Mouse (Mus musculus) embryonic facial prominence, embryonic 14.5 days (tissue): Measurements from ENCODE around the gene Arhgef25. TPM values are rescaled to one million over a fixed set of nuclear protein-coding genes. Genes with fewer than 3 reads are reported as not detected.
"Not testable (repeated sequence)": the region's sequence is repeated elsewhere in the genome, so short reads cannot be mapped to it uniquely, and the experiment has no call there.

Source experiments
- ATAC-seq: fragments of 200-750 bp; cut with Nextera tagmentation; 2 replicates; pipeline ENCODE4 v1.8.0; 2017; ENCODE audit warnings: low read depth, moderate number of reproducible peaks, moderate TSS enrichment
- DNase-seq: peaks from one replicate; pipeline ENCODE4 v3.0.0-alpha.2; 2015; ENCODE audit warnings: low spot score
- H3K27ac ChIP-seq: fragments of 300-500 bp; sonication (generic); replicated peaks from 2 replicates; pipeline ENCODE4 v1.5.1; 2014; ENCODE audit warnings: low read depth, mild to moderate bottlenecking, low read length, moderate library complexity
- H3K27me3 ChIP-seq: fragments of 300-500 bp; sonication (generic); replicated peaks from 2 replicates; pipeline ENCODE4 v1.6.1; 2014; ENCODE audit warnings: low read length; ENCODE audit not compliant: control insufficient read depth, insufficient read depth
- H3K36me3 ChIP-seq: fragments of 300-500 bp; sonication (generic); 2 replicates; pipeline ENCODE4 v1.6.1; 2014; ENCODE audit warnings: low read length, mixed read lengths; ENCODE audit not compliant: control insufficient read depth, insufficient read depth
- H3K4me1 ChIP-seq: fragments of 300-500 bp; sonication (generic); 2 replicates; pipeline ENCODE4 v1.6.1; 2014; ENCODE audit warnings: antibody characterized with exemption, low read length; ENCODE audit not compliant: control insufficient read depth, insufficient read depth
- H3K4me2 ChIP-seq: fragments of 300-500 bp; sonication (generic); 2 replicates; pipeline ENCODE4 v1.6.1; 2014; ENCODE audit warnings: low read depth, mild to moderate bottlenecking, low read length, moderate library complexity, mixed read lengths
- H3K4me3 ChIP-seq: fragments of 300-500 bp; sonication (generic); 2 replicates; pipeline ENCODE4 v1.5.1; 2014; ENCODE audit warnings: low read depth, mild to moderate bottlenecking, low read length
- H3K9ac ChIP-seq: fragments of 300-500 bp; sonication (generic); 2 replicates; pipeline ENCODE4 v1.6.1; 2014; ENCODE audit warnings: low read depth, mild to moderate bottlenecking, low read length, moderate library complexity, mixed read lengths
- H3K9me3 ChIP-seq: fragments of 300-500 bp; sonication (generic); 2 replicates; pipeline ENCODE4 v1.6.1; 2016; ENCODE audit warnings: low read length; ENCODE audit not compliant: control insufficient read depth
- WGBS: fragments of 180-500 bp; shearing (Covaris S2); extraction: QIAGEN DNeasy Blood & Tissue Kit; methylation state at CpG from one replicate; pipeline ENCODE4 v1.1.7; 2014; 5-methylcytosine and 5-hydroxymethylcytosine counted together
- polyA plus RNA-seq: library from polyadenylated mRNA; unstranded; fragments of >200 nt; fragmentation: Nextera tagmentation; extraction: Ambion mirVana; gene quantifications from 2 replicates; pipeline ENCODE4 v1.2.1, GENCODE M21; 2014

Gene Arhgef25
- polyA plus RNA-seq, 1 experiment from 2014 or later: 76.7 TPM

- no peak for DNase-seq
- Histone ChIP-seq H3K4me3 (no peak overlapping the region), H3K4me1 (no peaks in the 10 kb centered on the region), H3K36me3 (no peaks in the 10 kb centered on the region), H3K27me3 (no peaks in the 10 kb centered on the region), H3K27ac (no peak overlapping the region), H3K9me3 (no peaks in the 10 kb centered on the region), H3K4me2 (no peak overlapping the region), H3K9ac (no peak overlapping the region)
- 77% methylated on average over 11 of the region's 11 CpGs for WGBS
- ATAC-seq: no peak
These were observed 48.9 kb downstream of the Arhgef25 start for GRCm38 (mm10) chr10:127140971-127141370.

DNA sequence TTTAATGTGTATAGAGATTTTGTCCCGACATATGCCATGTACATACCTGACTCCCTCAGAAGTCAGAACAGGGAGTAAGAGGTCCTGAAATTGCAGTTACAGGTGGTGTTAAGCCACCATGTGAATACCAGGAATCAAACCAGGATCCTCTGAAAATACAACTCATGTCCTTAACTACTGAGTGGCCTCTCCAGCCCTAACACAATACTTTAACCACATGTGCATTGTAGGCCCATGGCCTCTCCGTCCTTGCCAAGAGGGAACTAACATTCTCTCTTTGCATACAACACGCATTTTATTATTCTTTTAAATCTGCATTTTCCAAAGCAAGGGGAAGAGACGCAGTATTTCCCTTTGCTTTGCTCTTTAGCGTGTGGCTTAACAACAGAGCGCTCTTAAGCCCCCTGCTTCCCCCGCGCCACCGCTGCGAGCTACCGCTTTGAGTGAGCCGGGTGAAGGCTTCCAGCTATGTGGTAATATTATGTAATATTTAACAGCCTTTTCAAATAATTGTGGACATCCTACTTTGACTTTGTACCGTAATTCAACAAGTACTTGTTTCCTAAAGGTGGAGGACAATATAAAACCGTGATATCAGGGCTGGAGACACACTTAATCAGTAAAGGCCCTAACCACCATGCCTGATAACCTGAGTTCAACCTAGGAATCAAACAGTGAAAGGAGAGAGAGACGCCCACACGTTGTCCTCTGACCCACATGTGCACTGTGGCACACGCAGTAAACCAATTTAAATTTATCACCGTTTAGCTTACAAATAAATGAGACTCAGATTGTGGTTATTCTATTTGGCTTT is 51.3 kb downstream of the Arhgef25 start:
- no peak overlapping the region for H3K27ac ChIP-seq
- H3K4me3 ChIP-seq: no peak overlapping the region
- H3K4me1 ChIP-seq: no peaks in the 10 kb centered on the region
- H3K36me3 ChIP-seq: no peaks in the 10 kb centered on the region
- no peaks in the 10 kb centered on the region for H3K27me3 ChIP-seq
- no peak overlapping the region for H3K9ac ChIP-seq
- H3K4me2 ChIP-seq: no peak overlapping the region
- DNase-seq: no peak
- no peaks in the 10 kb centered on the region for H3K9me3 ChIP-seq
- 85% methylated on average over 18 of the region's 18 CpGs for WGBS
- no peak for ATAC-seq

DNA sequence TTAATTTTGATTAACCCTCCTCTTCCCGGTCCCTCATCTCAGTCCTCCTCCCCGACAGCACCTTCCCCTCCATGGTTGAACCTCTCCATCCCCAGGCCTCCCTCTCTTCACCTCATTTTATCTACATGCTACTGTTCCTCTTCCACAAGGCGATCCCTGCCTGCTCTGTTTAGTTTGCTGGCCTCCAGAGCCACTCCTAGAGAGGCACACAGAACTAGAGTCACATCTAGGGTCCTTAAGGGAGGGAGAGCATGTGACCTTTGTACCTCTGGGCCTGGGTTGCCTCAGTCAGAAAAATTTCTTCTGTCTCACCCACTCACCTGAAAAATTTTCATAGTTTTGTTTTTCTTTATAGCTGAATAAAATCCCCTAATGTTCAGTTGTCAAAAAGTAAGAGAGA is 52.0 kb downstream of the Arhgef25 start:
- Histone ChIP-seq H3K9me3 (no peaks in the 10 kb centered on the region), H3K4me3 (no peak overlapping the region), H3K4me2 (no peak overlapping the region), H3K9ac (no peak overlapping the region), H3K36me3 (no peaks in the 10 kb centered on the region), H3K27me3 (no peaks in the 10 kb centered on the region), H3K4me1 (no peaks in the 10 kb centered on the region), H3K27ac (no peak overlapping the region)
- 88% methylated on average over 3 of the region's 3 CpGs for WGBS
- no peak for ATAC-seq
- no peak for DNase-seq

DNA sequence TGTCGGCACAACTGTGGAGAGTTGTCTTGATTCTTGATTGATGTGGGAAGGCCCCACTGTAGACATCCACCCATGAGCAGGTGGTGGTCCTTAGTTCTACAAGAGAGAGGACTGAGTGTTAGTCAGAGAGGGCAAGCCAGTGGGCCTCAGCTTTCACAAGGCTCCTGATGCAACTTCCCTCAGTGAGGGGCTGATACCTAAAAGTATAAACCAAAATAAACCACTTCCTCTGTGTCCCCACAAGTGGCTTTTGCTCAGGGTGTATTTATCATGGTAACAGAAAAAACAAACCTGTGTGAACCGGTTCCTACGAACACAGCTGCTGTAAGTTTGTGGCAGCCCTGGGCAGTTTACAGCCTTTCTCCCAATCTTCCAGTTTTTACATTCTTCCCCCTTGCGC is 53.4 kb downstream of the Arhgef25 start:
- no peaks in the 10 kb centered on the region for H3K36me3 ChIP-seq
- no peak overlapping the region for H3K9ac ChIP-seq
- H3K27ac ChIP-seq: no peak overlapping the region
- H3K27me3 ChIP-seq: no peaks in the 10 kb centered on the region
- no peak for ATAC-seq
- no peaks in the 10 kb centered on the region for H3K4me1 ChIP-seq
- no peaks in the 10 kb centered on the region for H3K9me3 ChIP-seq
- no peak for DNase-seq
- H3K4me3 ChIP-seq: no peak overlapping the region
- H3K4me2 ChIP-seq: no peak overlapping the region
- WGBS: 77% methylated on average over 4 of the region's 4 CpGs

DNA sequence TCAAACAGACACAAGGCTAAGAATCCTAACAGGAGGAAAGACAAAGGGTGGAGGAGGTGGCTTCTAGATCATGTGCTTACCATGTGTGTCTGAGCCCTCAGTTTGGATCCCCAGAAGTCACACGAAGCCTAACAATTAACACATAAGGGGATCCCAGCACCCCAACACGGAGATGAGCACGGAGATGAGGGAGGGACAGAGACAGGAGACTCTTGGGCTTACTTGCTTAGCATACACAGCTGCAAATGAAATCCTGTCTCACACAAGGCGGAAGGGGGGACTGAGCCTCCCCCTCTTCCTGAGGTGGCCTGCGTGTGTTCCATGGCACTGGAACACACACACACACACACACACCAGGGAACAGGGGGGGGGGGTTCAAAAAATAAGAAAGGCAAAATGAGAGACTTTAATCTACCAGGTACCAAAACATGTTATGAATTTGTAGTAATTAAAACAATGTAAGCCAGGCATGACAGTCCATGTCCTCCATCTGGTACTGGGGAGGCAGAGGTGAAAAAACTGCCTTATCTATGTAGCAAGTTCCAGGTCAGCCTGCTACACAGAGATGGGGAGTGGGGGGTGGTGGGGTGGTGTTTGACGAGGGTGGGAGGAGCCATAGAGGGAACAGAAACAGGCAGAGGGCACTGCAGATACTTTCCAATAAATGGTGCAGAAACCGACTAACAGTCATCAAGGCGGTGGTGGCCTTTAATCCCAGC is 54.6 kb downstream of the Arhgef25 start:
- no peaks in the 10 kb centered on the region for H3K27me3 ChIP-seq
- H3K9me3 ChIP-seq: no peaks in the 10 kb centered on the region
- ATAC-seq (no peak; the same call in 1 of the 2 replicates), DNase-seq (no peak)
- no peaks in the 10 kb centered on the region for H3K36me3 ChIP-seq
- no peaks in the 10 kb centered on the region for H3K4me1 ChIP-seq
- H3K9ac ChIP-seq: peak overlapping the region; percentile 34; the same call in 1 of the 2 replicates
- 0 out of 2 replicates have a peak overlapping the region, but pooled peaks have one; percentile 33 for H3K27ac ChIP-seq
- 42% methylated on average over 8 of the region's 8 CpGs for WGBS
- H3K4me2 ChIP-seq: no peak overlapping the region
- no peak overlapping the region for H3K4me3 ChIP-seq

DNA sequence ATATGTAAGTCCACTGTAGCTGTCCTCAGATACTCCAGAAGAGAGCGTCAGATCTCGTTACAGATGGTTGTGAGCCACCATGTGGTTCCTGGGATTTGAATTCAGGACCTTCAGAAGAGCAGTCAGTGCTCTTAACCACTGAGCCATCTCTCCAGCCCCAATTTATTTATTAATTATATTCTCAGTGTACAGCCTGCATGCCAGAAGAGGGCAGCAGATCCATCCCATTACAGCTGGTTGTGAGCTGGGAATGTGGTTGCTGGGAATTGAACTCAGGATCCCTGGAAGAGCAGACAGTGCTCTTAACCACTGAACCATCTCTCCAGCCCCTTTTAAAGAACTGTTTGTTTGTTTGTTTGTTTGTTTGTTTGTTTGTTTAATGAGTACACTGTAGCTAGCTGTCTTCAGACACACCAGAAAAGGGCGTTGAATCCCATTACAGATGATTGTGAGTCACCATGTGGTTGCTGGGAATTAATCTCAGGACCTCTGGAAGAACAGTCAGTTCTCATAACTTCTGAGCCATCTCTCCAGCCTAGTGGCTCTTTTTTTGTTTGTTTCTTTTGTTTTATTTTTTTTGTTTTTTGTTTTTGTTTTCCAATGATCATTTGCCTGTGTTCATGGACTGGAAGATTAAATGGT is 55.4 kb downstream of the Arhgef25 start:
- 84% methylated on average over 3 of the region's 3 CpGs for WGBS
- not testable (repeated sequence) for ATAC-seq, H3K4me2 ChIP-seq, H3K4me3 ChIP-seq, H3K9ac ChIP-seq, H3K27me3 ChIP-seq, H3K4me1 ChIP-seq, H3K9me3 ChIP-seq, DNase-seq, H3K36me3 ChIP-seq, H3K27ac ChIP-seq

Other genes starting within 250 kb of the Arhgef25 start
- gene Ctdsp2, start 211.4 kb downstream of the Arhgef25 start, polyA plus RNA-seq: 109 and 116 TPM in 2 replicates
- 7.8 and 9.0 TPM in 2 replicates for gene Avil, start 189.4 kb downstream of the Arhgef25 start, polyA plus RNA-seq
- gene Tsfm, start 159.2 kb downstream of the Arhgef25 start, polyA plus RNA-seq: 61.0 and 61.3 TPM in 2 replicates
- gene Mettl1, start 148.7 kb downstream of the Arhgef25 start, polyA plus RNA-seq: 47.7 and 55.9 TPM in 2 replicates
- gene Eef1akmt3, start 148.6 kb downstream of the Arhgef25 start, polyA plus RNA-seq: 0.84 and 1.0 TPM in 2 replicates
- gene Cyp27b1, start 141.8 kb downstream of the Arhgef25 start, polyA plus RNA-seq: 0.13 and 0.29 TPM in 2 replicates
- gene March9, start 129.9 kb downstream of the Arhgef25 start, polyA plus RNA-seq: 1.5 and 2.0 TPM in 2 replicates
- gene Cdk4, start 126.5 kb downstream of the Arhgef25 start, polyA plus RNA-seq: 1,371 and 1,625 TPM in 2 replicates
- gene Tspan31, start 119.8 kb downstream of the Arhgef25 start, polyA plus RNA-seq: 51.8 and 53.6 TPM in 2 replicates
- gene Agap2, start 114.8 kb downstream of the Arhgef25 start, polyA plus RNA-seq: 0.45 and 0.72 TPM in 2 replicates
- 59.3 and 62.9 TPM in 2 replicates for gene Os9, start 69.0 kb downstream of the Arhgef25 start, polyA plus RNA-seq
- gene B4galnt1, start 24.9 kb downstream of the Arhgef25 start, polyA plus RNA-seq: 9.0 and 9.8 TPM in 2 replicates
- gene Slc26a10, start 9.4 kb downstream of the Arhgef25 start, polyA plus RNA-seq: 0.86 and 1.7 TPM in 2 replicates
- gene Dtx3, start 5.6 kb upstream of the Arhgef25 start, polyA plus RNA-seq: 112 and 120 TPM in 2 replicates
- gene Pip4k2c, start 21.5 kb upstream of the Arhgef25 start, polyA plus RNA-seq: 19.3 and 20.7 TPM in 2 replicates
- gene Kif5a, start 73.3 kb upstream of the Arhgef25 start, polyA plus RNA-seq: 13.7 and 14.6 TPM in 2 replicates
- gene Dctn2, start 76.3 kb upstream of the Arhgef25 start, polyA plus RNA-seq: 166 and 186 TPM in 2 replicates
- 15.8 and 17.6 TPM in 2 replicates for gene Mbd6, start 98.9 kb upstream of the Arhgef25 start, polyA plus RNA-seq
- 106 and 108 TPM in 2 replicates for gene Mars, start 121.7 kb upstream of the Arhgef25 start, polyA plus RNA-seq
- gene Arhgap9, start 131.9 kb upstream of the Arhgef25 start, polyA plus RNA-seq: 3.7 and 4.4 TPM in 2 replicates
- gene Gli1, start 151.9 kb upstream of the Arhgef25 start, polyA plus RNA-seq: 10.2 and 11.7 TPM in 2 replicates
- not detected in 2 replicates for gene Inhbe, start 164.3 kb upstream of the Arhgef25 start, polyA plus RNA-seq
- not detected in 2 replicates for gene Inhbc, start 180.3 kb upstream of the Arhgef25 start, polyA plus RNA-seq
- gene R3hdm2, start 190.2 kb upstream of the Arhgef25 start, polyA plus RNA-seq: 27.8 and 29.8 TPM in 2 replicates